Mouse (Mus musculus): Measurements from ENCODE around the gene Lrp2bp. TPM values are rescaled to one million over a fixed set of nuclear protein-coding genes. Genes with fewer than 3 reads are reported as not detected.

Gene Lrp2bp
- polyA plus RNA-seq, 1 experiment from 2014 or later: 0.89 TPM

DNA sequence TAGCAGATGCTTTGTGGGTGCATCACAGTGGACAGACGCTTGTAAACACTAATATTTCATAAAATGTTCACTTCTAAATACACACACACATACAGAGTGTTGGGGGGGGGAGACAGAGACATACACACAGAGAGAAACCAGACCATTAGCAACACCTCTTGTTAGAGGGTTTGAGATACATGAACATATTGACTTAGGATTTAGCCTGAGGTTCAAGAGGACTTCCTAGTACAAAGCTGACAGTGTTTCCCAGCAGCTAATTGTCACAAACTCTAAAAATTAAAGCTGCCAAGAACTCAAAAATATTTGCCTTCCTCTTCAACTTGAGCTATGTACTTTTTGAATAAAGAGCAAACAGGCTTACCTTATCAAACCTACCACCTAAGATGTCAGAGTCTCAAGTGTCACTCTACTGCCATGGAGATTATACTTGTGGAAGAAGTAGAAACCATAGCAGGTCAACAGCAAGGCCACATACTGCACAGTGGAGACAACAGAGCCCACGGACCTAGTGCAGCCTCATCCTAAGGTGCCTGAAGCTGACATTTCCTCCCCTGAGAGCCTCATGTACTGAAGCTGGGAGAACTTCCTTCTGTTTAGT is 74.5 kb downstream of the Lrp2bp start:
- no peaks in the 10 kb centered on the region for H3K27me3 ChIP-seq (ENCODE audit: control insufficient read depth, insufficient read depth, low read length)
- no peaks in the 10 kb centered on the region for H3K4me1 ChIP-seq (ENCODE audit: control insufficient read depth, insufficient read depth, low read length)
- no peak for ATAC-seq (replicated peaks; ENCODE audit: insufficient number of reproducible peaks, low FRiP score, low TSS enrichment)
- no peak overlapping the region for H3K27ac ChIP-seq (ENCODE audit: low read depth, low read length)
- WGBS (ENCODE audit: insufficient replicate concordance): 72% methylated on average over 2 of the region's 2 CpGs
- no peaks in the 10 kb centered on the region; the same call in 1 of the 2 replicates for H3K36me3 ChIP-seq (ENCODE audit: control insufficient read depth, insufficient read depth, low read length)
- no peak overlapping the region for H3K9ac ChIP-seq (ENCODE audit: low read depth, low read length)
- no peaks in the 10 kb centered on the region for H3K9me3 ChIP-seq (replicated peaks; ENCODE audit: control insufficient read depth, low read length)
- H3K4me2 ChIP-seq: no peak overlapping the region
- no peak overlapping the region for H3K4me3 ChIP-seq (ENCODE audit: low read depth, low read length)

- Histone ChIP-seq H3K9me3 (replicated peaks; ENCODE audit: control insufficient read depth, low read length) (no peaks in the 10 kb centered on the region), H3K9ac (ENCODE audit: low read depth, low read length) (no peak overlapping the region), H3K27me3 (ENCODE audit: control insufficient read depth, insufficient read depth, low read length) (no peaks in the 10 kb centered on the region), H3K4me3 (ENCODE audit: low read depth, low read length) (no peak overlapping the region), H3K36me3 (ENCODE audit: control insufficient read depth, insufficient read depth, low read length) (no peaks in the 10 kb centered on the region; the same call in 1 of the 2 replicates), H3K4me1 (ENCODE audit: control insufficient read depth, insufficient read depth, low read length) (no peaks in the 10 kb centered on the region), H3K27ac (ENCODE audit: low read depth, low read length) (no peak overlapping the region), H3K4me2 (no peak overlapping the region)
- 91% methylated on average over 5 of the region's 5 CpGs for WGBS (ENCODE audit: insufficient replicate concordance)
- no peak for ATAC-seq (replicated peaks; ENCODE audit: insufficient number of reproducible peaks, low FRiP score, low TSS enrichment)
Observed at GRCm38 (mm10) chr8:46075223-46075622, 76.1 kb downstream of the Lrp2bp start.

DNA sequence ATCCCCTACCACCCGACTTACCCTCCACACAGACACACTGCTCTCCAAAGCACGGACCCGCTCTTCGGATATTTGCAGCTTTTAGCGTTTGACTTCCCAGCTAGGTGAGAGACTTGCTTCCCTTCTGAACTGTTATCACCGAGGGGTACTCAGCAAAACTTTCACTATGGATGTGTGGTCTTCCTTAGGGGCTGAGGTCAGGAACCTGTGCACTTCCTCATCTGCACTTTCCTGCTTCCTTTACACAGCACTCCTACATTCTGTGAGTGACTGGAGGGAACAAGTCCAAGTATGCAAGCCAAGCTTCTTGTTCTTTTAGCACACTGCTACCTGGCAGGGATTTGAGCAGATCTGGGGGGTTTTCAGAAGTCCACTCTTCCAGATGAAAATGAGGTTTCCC is 79.8 kb downstream of the Lrp2bp start:
- H3K36me3 ChIP-seq (ENCODE audit: control insufficient read depth, insufficient read depth, low read length): no peaks in the 10 kb centered on the region; the same call in 1 of the 2 replicates
- no peaks in the 10 kb centered on the region for H3K9me3 ChIP-seq (replicated peaks; ENCODE audit: control insufficient read depth, low read length)
- no peak overlapping the region for H3K9ac ChIP-seq (ENCODE audit: low read depth, low read length)
- H3K4me1 ChIP-seq (ENCODE audit: control insufficient read depth, insufficient read depth, low read length): peaks cover 2% of the 10 kb centered on the region; the same call in 1 of the 2 replicates
- WGBS (ENCODE audit: insufficient replicate concordance): 65% methylated on average over 6 of the region's 6 CpGs
- no peak overlapping the region for H3K4me2 ChIP-seq
- no peak overlapping the region for H3K4me3 ChIP-seq (ENCODE audit: low read depth, low read length)
- H3K27me3 ChIP-seq (ENCODE audit: control insufficient read depth, insufficient read depth, low read length): no peaks in the 10 kb centered on the region
- no peak for ATAC-seq (replicated peaks; ENCODE audit: insufficient number of reproducible peaks, low FRiP score, low TSS enrichment)
- H3K27ac ChIP-seq (ENCODE audit: low read depth, low read length): no peak overlapping the region

Other genes with a start within 250 kb of the Lrp2bp start
- gene Pdlim3, start 113.8 kb upstream of the Lrp2bp start, polyA plus RNA-seq (2014; fragmentation: Nextera tagmentation; extraction: Ambion mirVana): 307 and 355 TPM in 2 replicates
- gene Ccdc110, start 64.7 kb upstream of the Lrp2bp start, polyA plus RNA-seq (2014; fragmentation: Nextera tagmentation; extraction: Ambion mirVana): 0.07 and 0.31 TPM in 2 replicates
- gene 1700029J07Rik, start 24.1 kb upstream of the Lrp2bp start, polyA plus RNA-seq (2014; fragmentation: Nextera tagmentation; extraction: Ambion mirVana): 2.1 and 2.4 TPM in 2 replicates
- gene Ufsp2, start 23.8 kb upstream of the Lrp2bp start, polyA plus RNA-seq (2014; fragmentation: Nextera tagmentation; extraction: Ambion mirVana): 62.0 and 62.7 TPM in 2 replicates
- 11.0 and 13.9 TPM in 2 replicates for gene Ankrd37, start 6.4 kb downstream of the Lrp2bp start, polyA plus RNA-seq (2014; fragmentation: Nextera tagmentation; extraction: Ambion mirVana)
- 21.5 and 22.3 TPM in 2 replicates for gene Cfap97, start 152.5 kb downstream of the Lrp2bp start, polyA plus RNA-seq (2014; fragmentation: Nextera tagmentation; extraction: Ambion mirVana)
- 2.9 and 6.6 TPM in 2 replicates for gene Snx25, start 152.9 kb downstream of the Lrp2bp start, polyA plus RNA-seq (2014; fragmentation: Nextera tagmentation; extraction: Ambion mirVana)
- gene Slc25a4, start 212.0 kb downstream of the Lrp2bp start, polyA plus RNA-seq (2014; fragmentation: Nextera tagmentation; extraction: Ambion mirVana): 1,564 and 1,695 TPM in 2 replicates

All from heart, embryonic 11.5 days (tissue).